Mouse (Mus musculus) frontal cortex, postnatal 25 days (tissue): ENCODE measurements around the gene Filip1.

Experiments
- DNase-seq, 2 experiments: peaks; one replicate each; pipeline ENCODE4 v3.0.0; 2022; ENCODE audit warnings: low spot score in 2 of 2

Filip1 gene

DNA sequence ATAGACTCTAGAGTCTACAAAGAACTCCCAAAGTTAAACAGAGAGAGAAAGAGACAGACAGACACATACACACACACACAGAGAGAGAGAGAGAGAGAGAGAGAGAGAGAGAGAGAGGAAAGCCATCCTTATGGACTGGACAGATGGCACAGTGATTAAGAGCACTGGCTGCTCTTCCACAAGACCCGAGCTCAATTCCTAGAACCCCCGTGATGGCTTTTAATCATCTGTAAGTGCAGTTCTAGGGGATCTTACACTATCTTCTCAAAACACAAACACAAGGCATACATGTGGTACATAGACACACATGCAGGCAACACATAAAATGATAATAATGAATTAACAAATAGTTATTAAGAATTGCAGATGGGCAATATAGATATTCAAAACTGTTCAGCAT lies 64.3 kb downstream of the Filip1 start:
- no peak for DNase-seq

DNA sequence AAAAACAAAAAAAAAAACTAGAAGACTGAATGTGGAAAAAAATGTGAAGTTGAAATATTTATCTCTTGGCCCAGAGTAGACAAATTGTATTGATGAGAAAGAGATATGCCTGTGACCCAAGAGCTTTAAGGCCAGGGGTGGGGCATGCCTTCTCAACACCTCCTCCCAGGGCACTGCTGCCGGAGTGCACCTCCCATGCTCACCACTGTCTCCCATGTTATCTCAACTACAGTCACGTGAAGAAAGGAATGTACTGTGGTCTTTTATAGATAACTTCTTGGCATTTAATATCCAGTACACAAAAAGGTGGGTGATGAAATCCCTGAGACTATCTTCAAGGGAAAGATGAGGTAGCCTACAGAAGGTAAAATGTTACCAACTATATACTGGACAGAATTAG lies 64.7 kb downstream of the Filip1 start:
- DNase-seq: no peak

DNA sequence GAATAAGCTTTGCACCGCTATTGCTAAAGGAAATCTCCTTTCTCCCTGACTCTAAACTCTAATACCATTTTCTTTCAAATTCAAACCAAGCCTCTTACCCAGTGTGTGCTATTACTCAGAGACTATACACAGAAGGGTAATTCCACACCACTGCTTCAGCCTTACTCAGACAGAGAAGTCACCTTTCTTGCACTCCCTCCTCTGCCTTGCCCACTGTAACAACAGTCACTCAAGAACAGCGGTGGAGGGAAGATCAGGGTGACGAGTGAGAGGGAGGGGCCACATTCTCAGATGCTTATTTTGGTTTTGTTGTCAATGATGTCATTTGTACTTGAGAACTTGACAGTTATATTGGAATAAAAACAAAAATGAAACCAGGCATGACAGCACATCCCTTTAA lies 65.2 kb downstream of the Filip1 start:
- no peak for DNase-seq

DNA sequence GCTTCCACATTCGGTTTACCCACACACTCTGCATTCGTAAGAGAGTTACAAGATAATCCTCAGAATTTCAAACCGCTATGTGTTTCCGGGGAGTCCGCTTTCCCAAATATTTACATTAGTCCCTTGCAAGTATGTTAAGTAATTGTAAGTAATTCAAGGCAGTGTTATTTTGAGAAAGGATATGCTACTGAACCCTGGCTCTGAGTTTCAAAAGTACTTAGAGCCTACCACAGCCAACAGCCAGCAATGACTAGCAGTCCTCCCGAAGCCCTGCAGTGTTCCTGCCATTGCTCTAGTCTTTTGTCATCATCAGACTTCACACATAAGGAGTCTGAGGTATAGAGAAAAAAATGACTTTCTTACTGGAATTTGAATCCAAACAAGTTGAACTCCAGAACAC lies 67.8 kb downstream of the Filip1 start:
- no peak for DNase-seq

DNA sequence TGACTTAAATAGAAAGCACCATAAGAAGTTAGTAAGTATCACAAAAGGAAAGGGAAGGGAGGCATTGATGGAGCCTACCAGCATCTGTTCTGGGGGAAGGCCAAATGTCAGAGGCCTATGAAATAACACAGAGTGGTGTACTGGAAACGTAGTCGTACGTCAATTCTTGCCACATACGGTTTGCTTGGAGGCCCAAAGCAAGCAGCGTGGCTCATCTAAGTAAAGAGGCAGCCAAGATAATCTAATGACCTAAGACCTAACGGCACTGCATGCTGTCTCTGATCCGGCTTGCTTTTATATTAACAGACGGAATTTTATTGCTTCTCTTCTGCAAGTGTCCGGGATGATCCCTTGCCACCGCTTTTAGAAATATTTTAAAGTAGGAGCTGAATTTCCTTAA lies 68.7 kb downstream of the Filip1 start:
- DNase-seq: no peak

DNA sequence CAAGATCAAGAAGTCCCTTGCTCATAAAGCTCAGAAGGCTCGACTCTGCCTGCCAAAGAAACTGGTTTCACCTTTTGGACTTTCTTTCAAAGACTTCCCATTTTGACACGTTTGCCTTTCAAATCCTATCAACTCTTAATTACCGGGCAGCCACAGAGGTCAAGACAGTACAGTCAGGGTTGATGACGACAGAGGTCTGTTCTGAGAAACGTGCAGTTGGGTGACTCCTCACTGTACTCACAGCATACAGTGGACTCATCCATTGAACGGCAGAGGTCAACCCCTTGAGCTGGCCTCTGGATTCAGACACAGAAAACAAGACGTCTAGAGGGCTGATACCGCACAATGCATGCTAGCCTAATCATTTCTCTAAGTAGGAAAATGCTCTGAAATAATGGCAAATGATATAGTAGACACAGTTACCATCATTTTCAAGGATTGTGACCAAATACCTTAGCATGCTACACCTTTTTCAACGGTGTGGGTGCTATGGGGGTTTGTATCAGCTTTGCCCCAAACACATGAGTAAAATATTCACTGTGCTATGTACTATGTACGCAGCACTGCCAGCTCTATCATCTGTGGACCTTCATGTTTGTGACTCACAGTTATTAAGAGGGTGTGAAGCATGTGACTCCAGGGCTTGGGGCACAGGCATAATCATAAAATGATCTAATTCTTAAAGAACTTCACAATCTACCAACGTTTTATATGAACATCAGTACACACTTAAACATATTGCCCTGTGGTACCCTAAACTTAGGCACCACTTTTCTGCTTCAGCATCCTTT lies 74.0 kb downstream of the Filip1 start:
- DNase-seq: no peak

DNA sequence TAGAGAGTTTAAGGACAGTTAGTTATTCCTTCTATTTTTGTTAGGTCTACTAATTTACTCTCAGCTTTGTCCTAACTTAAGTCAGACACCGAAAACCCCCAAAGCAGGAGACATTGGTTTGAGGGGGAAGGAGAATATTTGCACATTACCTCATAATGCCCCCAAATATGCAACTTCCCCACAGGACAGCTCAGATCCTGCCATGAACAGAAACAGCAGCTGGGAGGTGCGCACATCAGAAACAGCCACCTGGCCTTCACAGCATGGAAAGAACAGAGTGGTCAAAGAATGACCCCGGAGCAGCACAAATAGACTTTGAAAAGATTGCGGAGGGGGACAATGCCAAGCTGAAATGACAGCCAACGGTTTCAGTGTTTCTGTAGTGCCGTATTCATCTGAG lies 75.1 kb downstream of the Filip1 start:
- no peak for DNase-seq

DNA sequence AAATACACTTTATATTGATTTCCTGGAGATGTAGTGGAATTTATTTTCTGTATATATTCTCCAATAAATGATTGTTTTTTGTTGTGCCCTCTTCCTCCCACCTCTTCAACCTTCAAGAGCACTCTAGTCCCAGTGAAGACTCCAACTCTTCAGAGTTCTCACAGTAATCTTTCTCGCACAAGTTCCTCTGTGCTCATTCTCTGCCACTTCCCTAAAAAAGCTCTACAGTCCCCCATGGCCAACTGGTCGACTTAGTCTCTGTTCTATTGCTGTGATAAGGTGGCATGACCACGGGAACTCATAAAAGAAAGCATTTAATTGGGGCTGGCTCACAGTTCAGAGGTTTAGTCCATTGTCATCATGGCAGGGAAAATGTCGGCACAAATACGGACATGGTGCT lies 80.1 kb downstream of the Filip1 start:
- DNase-seq: no peak

DNA sequence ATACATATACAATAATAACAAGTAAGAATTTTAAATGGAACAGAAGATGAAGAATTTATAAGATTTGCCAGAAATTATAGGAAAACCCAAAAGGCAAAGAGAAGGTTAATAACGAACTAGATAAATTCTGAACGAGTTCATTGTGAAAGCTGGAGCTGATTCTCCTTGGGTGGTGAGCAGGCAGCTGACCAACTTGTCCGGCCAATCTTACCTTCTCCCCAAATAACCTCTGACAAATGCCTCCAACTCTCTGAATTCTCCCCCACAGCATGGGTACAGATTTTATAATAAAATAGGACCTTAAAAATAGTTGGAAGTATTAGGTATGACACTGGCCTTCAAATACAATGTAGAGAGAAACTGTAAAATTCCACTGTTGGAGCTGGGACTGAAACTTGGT lies 84.6 kb downstream of the Filip1 start:
- DNase-seq: no peak

DNA sequence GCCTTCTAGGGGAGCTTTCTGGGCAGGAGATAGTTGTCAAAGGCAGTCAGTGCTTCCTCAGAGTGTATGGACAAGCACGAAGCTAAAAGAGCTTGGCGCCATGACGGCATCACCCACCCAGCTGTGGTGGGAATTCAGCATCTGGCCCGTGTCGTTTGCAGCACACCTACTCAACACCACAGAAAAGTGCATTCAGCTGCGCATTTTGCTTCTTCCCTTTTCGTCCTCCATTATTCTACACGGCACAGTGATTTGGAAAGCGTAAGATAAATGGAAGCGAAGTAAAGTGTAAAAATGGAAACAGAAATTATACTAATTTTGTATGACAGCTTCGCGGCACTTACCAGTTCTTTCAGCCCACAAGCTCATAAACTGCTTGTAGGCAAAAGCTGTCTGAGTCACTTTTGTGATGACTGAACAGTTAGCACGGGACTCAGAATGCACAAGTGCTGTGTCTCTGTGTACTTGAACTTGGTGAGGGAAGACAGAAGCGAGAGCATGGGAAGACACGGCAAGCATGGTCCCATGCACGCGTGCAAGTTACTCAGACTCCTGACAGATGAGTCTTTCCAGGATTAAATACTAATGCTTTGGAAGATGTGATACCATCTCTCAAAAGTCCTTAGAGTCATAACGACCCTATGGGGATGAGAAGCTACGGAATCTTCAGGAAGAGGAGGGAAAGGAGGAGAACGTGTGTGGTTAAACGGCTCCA lies 85.3 kb downstream of the Filip1 start:
- DNase-seq: no peak

DNA sequence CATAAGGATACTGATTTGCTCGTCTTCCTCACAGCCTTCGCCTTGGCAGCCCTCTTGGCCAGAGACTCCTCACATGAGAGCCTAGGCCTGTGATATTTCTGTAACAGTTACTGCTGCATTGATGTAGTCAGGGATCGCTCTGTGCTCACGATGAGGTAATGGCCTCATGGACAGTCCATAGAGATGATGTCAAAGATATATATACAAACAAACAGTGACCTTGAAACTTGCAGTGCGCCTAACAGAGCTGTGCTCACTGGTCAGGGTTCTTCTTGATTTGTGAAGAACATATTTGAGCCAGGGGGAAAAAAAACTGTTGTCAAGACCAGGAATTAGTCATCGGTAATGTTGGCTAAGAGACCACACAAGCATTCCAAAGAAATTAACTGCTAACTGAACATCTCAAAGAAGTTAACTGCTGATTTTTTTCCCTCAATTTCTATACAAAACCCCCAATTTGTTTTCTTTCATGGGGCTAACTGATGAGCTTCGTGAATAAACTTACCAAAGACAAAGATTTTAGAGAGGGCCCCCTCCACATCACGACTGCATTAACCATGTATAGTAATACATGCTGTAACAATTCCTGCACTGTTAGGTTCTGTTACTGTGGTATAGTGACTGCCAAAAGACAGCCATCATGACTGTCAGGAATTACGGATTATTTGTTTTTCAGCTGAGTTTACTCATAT lies 86.0 kb downstream of the Filip1 start:
- DNase-seq: no peak

DNA sequence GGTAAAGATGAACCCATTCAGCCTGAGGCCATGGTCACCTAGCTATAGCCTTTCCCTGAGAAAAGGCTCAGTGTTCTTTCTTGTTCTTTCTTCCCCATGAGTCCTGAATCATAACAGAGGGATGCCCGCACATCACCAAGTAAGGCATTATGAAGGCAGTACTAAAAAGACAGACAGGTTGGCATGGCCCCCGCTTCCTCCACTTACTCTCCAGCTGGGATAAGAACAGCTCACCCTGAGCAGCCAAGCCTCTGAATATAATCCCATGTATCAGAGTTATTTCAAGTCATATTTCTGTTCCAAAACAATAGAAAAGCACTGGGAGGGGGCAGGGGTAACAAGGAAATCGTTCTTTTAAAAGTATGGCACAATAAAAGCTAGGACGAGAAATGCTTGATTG lies 86.7 kb downstream of the Filip1 start:
- no peak for DNase-seq

DNA sequence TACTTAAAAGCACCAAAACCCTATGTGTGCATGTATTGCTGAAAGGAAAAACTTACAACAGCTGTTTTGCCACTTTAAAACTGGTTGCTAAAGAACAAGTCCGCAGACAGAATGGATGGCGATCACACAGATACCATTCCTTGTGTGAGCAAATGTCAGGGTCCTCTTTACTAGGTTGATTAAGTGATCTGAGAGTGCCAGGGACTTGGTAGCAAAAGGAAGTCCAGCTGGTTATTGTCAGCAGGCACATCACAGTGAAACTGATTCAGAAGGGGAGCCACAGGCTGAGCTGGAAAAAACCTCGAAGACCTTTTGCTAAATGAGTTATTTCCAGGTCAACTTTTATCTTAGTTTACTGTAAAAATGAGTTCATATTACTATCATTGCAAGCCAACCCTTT lies 89.4 kb downstream of the Filip1 start:
- no peak for DNase-seq

DNA sequence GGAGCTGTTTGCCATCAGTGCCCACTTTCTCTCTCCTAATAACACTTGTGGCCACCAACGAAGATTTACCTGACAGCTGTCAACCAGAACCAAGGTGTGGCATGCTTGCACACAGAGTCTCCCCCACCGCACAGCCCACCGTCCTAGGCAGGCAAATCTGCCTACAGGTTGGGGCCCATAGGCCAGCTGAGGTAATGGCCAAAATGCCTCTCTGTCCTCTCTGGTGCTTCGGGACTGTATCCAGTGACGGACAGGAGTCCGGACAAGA lies 90.2 kb downstream of the Filip1 start:
- no peak for DNase-seq

DNA sequence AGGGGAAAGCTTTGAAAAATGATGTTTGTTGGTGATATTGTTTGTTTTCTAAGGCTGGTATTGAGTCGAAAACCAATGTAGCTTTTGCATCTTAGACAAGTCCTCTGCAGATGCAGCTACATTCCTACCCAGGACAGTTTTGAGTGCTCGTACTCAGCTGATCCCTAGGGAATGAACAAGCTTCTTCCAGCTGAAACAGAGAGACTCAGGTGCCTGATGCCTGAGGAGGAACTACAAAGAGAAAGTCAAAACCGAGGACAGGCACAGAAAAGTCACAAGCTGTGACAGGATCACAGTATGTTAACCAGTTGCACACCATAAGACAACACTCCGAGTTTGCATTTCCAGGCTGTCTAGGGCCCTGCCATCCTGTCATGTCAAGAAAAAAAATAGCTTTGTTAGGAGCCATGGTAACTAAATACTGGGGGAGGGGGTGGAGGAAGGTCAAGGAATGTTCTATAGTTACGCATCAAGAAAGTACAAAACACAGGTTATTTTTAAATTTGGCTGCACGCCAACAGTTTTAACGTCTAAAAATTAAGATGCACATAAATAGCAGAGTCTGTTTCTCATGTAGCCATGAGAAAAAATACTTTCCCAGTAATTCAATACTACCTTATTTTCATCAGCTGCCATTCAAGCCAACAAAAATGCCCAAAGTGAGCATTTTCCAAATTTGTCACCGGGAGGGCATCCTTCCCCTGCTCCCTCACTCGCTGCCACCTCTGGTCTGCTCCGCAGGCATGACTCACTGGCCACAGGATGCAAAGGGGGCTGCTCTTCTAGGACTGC lies 90.8 kb downstream of the Filip1 start:
- no peak for DNase-seq

DNA sequence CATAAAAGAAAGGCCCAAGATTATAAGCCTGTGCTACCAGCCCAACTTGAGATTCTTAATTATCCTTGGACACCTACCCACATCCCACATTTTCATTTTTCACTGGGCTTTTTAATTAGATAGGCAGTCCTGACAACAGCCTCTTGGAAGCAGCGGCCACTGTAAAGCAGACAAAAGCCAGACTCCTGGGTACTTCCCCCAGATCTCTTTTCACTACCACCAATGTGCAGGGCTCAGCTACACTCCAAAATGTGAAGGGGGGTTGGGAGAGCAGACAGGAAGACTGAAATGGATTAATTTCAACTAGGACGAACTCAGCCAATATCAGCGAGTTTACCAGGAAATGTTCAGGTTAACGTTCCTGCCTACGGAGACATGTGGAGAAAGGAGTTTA lies 92.1 kb downstream of the Filip1 start:
- DNase-seq: no peak

DNA sequence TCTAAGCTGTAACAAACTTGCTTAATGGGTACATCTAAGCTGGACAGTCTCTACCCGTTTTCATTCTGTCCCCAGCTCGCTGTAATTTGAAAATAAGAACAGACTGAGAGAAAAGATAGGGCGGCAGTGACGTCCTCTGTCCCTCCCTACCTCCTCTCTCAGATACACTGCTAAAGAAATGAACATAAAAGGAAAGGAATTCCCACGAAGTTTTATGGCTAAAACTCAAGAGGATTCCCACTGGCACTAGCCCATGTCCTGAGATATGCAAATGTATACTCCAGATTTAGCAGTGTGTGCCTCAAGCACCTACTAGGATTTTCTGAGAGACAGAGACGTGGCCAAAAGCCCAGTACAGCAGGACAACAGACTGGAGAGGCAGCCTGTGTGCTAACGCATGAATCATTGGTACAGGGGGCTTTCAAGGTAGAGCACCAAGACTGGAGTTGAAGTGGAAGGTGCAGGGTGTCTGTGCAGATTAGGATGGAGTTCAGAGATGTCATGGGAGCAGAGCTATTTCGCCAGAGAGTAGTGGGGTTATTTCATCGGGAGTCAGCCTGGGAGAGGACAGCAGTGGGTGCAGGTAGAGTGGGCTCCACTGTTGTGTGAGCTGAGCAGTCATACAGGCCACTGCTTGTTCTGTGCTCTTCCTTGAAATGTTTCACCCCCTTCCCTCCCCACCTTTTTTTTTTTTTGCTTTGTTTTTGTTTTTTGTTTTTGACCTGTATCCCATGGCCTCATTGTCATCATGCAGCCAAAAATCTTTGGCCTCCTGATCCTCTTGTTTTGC lies 92.7 kb downstream of the Filip1 start:
- DNase-seq: no peak

DNA sequence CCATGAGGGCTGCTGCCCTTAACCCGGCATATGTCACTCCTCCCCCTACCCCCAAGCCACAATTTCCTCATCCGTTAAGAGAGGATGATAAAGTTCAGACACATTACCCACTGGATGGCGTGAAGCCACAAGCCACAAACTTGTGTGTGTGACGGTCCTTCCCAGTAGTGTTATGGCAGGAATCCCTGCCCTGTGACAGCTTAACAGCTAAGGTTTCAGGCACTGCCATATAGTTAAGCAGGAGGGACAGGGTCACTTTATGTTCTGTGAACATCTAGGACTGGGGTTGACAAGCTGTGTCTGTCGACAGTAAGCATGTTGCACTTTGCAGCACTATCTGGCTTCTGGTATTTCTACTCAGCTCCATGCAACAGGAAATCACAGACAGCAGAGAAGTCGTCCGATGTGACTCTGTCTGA lies 93.3 kb downstream of the Filip1 start:
- no peak for DNase-seq

DNA sequence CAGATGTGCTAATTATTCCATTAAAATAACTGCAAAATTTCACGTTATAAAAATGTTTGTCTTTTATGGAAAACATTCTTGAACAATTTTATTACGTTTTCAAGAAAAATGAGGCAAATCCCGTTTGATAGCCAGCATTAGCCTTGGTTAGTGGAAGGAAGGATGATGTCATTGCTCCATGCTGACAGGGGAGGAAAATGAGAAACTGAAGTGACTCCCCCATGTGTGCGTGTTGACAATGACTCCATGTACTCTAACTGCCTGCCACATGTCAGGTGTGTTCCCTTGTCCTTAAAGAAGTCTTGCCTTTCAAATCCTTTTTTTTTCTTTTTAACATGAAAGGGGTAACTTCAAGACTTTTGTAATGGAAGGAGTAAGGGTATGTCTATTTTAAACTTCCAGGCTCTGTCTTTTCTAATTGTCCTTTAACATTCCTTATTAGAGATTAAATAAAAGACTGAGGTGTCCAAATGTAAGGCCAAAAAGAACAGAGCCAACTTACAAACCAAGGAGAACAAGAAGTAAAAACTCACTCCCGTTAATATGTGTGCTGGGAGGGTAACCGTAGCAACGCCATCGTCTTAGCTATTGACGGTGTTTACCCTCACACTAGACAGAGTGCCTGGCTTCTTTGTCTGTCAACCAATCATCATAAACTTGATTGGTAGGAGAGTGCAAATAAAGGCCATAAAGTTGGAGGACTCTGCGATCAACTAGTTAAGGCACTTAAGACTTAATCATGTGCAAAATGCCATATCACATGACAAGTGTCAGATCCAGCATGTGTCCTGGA lies 94.1 kb downstream of the Filip1 start:
- no peak for DNase-seq

DNA sequence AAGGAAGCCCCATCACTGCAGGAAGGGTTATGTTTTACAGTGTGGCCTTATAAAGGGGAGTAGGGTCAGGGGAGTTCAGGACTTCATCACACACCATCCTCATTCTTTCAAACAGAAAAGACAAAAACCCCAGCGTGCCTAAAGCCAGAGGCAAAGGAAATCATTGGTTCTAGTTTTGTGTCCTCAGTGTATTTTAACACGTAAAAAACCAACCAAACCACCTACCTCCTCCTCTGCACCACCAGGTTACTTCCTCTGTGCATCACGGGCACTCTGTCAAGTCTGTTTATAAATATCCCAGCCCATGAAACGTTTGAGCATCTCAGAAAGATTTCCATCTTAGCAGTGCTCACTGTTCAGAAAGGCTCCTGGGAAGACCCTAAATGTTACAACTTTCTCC lies 98.4 kb downstream of the Filip1 start:
- DNase-seq: no peak

DNA sequence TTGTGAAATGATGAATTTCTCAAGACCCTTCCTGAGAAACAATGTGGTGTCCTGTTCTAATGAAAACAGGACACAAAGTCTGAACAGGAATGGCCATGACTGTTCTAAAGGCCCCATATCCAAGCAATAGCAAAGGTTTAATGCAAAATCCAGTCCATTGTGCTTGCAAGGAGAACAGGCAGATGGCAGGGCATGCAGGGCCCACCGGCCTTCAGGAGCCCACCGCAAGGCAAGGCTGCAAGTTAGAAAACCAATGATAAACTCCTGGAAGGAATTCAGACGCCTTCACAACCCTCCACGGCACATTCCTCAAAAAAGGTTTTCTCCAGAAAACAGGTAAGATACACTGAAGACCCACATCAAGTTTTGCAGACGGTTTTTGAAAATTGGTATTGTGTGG lies 99.7 kb downstream of the Filip1 start:
- no peak for DNase-seq
